Mouse (Mus musculus): Measurements from ENCODE around the gene Stox2. TPM values are rescaled to one million over a fixed set of nuclear protein-coding genes. Genes with fewer than 3 reads are reported as not detected.

The Stox2 gene
- total RNA-seq, 2 experiments from 2014 or later: 10.1 to 13.6 TPM

GRCm38 (mm10) chr8:47268062-47268822 lies 177.9 kb downstream of the Stox2 start:
- peak in 1 of 2 experiments; percentile 37 for DNase-seq
- intact Hi-C loops (cut with DNase I): no loop called here

DNA sequence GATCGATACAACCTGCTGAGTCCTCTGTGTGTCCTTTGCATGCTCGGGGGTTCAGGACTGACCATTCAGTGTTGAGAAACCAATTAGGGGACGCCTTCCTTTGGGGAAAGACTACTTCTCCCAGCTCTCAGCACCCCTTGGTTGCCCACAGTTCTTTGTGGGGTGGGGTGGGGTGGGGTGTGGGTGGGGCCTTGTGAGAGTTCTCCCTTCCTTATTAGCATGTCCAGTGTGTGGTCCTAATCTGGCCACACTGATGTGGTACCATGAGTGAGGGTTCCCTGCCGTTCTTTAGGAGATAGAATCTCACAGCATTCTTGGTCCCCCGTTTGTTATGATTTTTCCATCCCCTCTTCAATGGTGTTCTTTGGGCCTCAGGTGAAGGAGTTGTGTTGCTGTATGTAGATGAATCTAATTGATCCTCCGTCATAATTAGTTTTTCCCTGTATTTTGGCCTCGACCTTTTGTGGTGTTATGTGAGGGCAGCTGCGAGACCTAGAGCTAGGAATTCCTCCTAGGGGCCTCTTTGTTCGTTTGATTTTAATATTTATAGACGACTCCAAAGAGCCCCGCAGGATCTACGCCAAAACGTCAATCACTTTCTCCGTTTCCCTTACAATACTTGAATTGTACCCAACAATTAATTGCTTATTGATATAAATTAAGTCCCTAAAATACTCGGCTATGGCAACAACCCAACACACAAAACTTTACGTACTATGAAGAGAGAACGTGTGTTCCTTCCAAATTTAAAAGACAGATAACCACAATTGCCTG lies 182.9 kb downstream of the Stox2 start:
- DNase-seq: no peak
- intact Hi-C loops (cut with DNase I): no loop called here

DNA sequence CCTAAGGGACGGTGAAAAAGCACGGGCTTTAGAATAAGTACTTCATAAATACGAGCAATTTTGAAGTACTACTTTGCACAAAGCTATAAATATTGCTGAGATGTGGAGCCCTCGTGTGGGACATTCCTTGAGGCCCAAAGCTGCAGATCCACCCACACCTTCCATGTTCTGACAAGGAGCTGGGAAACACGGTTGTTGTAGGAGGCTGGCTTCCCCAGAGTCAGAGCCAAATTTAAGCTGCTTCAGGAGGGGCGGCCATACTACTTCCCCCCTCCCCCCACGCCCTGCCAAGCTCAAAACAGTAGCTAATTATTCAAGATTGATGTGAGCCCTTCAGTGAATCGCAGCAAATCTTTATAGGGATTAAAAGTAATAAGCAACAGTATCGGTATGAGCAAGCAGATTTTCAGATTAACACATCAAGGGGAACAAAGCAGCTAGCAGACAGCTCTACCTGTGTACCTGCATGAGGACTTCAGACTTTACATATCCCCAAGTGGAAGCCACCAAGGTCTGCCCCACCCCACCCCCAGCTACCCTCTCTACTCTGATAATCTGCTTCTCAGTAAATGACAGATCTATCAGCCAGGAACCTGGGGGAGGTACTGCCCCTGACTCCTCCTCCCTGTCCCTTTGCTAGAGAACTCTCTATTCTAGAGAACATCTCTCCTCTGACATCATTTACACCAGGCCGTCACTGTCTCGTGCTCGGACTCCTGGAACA lies 185.2 kb downstream of the Stox2 start:
- DNase-seq: no peak
- intact Hi-C loops (cut with DNase I): no loop called here

- intact Hi-C loops (cut with DNase I): no loop called here
- DNase-seq: no peak
Measured at GRCm38 (mm10) chr8:47250832-47251231, 195.3 kb downstream of the Stox2 start.

- DNase-seq: no peak
- intact Hi-C loops (cut with DNase I): no loop called here
Measured at GRCm38 (mm10) chr8:47245116-47245515, 201.0 kb downstream of the Stox2 start.

DNA sequence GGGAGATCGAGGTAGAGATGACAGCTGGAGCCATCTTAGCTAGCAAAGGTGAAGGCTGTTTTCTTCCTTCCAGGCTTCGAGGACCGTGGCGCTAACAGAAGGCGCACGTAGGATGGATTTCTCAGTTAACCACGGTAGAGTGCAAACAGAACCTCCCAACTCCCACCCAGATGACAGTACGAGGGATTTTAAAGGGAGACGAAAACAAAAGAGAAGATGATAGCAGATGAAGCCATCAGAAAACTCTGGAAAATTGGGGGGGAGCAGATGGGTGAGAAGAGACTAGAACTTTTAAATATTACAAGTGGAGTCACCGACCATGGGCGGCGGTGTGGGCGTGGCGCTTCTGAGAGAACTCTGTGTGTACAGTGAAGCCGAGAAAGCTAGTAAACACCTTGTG lies 202.0 kb downstream of the Stox2 start:
- DNase-seq: no peak
- intact Hi-C loops (cut with DNase I): no loop called here

- intact Hi-C loops (cut with DNase I): no loop called here
- DNase-seq: peak in 1 of 2 experiments; percentile 18
Measured at GRCm38 (mm10) chr8:47243631-47244030, 202.5 kb downstream of the Stox2 start.

DNA sequence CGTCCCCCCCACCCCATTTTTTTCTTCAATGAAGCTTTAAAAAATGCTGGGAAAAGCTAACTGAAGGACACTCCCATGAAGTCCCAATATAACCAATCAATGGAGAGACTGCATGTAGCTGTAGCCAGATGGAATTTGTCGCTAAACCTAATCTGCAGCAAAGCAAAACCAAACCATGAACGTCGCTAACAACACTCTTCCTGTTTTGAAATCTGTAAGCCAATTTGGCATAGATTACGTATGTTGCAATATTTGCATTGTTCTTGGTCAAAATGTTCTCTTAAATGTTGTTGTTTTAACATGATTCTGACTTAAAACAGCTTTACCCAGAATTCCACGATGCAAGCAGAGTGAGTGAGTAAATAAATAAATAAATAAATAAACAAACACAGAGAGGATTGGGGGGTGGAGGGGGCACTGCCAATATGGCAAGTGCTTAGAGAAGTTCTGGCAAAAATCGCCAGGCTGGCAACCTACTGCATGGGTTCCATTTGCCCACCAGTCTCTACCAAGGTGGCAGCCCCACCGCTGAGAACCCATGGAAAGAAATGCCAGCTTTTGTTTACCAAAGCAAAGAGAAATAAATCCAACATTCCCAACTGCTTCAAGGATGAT lies 203.0 kb downstream of the Stox2 start:
- DNase-seq: no peak
- intact Hi-C loops (cut with DNase I): no loop called here

- DNase-seq: peak; percentile 53 to 61
- intact Hi-C loops (cut with DNase I): no loop called here
Measured at GRCm38 (mm10) chr8:47242207-47243004, 203.8 kb downstream of the Stox2 start.

DNA sequence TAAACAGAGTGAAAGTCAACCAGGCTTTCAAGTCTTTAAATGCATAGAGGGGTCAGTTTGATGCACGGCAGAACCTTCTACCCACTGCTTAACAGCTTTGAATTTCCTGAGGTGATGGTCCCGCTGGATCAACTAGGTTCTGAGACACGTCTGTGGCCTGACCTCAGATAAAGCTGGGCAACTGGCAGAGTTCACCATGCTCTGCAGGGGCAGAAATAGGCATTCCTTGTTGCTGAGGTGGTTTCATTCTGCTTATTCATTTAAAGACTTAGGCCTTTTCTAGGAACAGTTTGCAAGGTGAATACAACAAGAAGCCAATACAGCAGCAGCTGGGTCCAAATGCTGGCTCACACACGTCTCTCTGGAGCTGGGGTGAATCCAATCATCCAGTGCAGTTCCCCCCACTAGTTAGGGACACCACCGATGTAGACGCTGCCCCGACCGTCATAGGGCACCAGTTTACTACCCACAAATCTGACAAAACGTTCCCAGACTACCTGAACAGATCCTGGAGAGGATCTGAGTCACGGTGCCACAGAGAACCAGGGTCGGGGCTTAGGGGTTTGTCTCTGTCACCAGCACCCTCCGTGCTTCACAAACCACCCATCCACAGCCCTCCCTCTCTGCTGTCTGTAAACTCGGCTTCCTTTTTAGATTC lies 204.6 kb downstream of the Stox2 start:
- intact Hi-C loops (cut with DNase I): no loop called here
- DNase-seq: peak in 1 of 2 experiments; percentile 7

DNA sequence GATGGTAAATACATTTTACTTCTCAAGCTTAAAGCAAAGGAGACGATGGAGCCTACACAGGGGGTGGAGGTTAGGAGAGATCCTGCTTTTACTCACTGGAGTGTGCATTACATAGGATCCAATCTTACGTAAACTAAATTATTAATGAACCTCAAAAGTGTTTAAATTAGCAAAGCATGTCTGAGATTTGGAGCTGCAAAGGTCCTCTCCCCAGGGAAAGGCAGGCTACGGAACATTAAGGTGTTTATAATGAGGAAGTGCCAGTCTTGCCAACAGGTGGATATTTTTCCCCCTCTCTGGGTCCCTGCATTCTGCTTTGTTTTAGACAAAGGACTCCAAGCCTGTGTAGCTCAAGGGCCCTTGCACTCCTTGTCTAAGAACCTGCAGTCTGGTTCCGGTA lies 205.3 kb downstream of the Stox2 start:
- intact Hi-C loops (cut with DNase I): no loop called here
- DNase-seq: no peak

- intact Hi-C loops (cut with DNase I): no loop called here
- DNase-seq: no peak
Measured at GRCm38 (mm10) chr8:47240266-47240665, 205.9 kb downstream of the Stox2 start.

- intact Hi-C loops (cut with DNase I): no loop called here
- DNase-seq: no peak
Measured at GRCm38 (mm10) chr8:47232081-47232480, 214.1 kb downstream of the Stox2 start.

GRCm38 (mm10) chr8:47230057-47230456 lies 216.1 kb downstream of the Stox2 start:
- intact Hi-C loops (cut with DNase I): no loop called here
- no peak for DNase-seq

DNA sequence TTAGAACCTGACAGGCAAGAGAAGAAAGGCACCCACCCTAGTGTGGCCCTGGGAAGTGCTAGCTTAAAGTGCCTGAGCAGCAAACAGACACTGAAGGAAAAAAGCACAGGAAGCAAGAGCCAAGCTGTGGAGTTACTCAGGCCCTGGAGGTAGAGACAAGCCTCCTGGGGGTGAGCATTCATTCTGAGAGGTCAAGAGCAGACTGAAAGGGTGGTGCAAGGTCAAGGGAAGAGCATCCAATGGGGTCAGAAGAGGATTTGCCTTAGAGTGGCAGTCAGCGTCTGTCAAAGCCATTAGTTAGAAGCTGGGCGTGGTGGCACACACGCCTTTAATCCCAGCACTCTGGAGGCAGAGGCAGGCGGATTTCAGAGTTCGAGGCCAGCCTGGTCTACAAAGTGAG lies 224.3 kb downstream of the Stox2 start:
- intact Hi-C loops (cut with DNase I): no loop called here
- no peak for DNase-seq

DNA sequence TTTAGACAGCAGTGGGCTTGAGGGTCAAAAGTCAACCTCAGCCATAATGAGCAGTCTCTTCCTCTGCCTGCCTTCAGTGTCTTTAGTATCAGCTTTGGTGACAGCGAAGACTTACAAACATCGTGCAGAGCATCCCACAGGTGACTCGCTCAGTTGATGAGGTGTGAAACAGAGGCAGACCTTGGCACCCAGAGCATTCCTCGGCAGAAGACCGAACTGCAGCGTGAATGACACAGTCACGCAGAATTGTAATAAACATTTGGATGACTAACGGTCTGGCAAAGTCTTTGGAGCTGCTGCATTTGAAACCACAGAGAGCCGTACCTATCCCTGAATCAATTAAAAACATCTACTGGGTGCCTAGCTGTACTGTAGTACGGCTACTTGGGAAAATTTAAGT lies 225.0 kb downstream of the Stox2 start:
- intact Hi-C loops (cut with DNase I): no loop called here
- no peak for DNase-seq

DNA sequence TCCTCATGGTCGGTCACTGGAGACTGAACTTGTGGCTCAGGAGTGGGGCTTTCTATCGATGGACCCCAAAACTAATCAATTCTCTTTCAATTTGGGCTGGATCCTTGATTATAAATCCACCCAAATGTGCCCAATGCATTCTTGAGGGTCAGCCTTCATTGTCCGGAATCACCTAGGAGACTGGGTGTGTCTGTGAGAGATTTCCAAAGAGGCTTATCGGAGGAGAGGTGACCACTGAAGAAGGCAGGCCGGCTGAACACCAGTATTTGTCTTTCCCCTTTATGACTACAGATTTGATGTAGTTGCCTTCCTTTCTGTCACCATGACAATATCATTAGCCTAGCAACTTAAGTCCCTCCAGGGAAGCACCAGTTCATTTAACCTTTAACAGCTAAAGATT lies 225.8 kb downstream of the Stox2 start:
- DNase-seq: no peak
- intact Hi-C loops (cut with DNase I): no loop called here

DNA sequence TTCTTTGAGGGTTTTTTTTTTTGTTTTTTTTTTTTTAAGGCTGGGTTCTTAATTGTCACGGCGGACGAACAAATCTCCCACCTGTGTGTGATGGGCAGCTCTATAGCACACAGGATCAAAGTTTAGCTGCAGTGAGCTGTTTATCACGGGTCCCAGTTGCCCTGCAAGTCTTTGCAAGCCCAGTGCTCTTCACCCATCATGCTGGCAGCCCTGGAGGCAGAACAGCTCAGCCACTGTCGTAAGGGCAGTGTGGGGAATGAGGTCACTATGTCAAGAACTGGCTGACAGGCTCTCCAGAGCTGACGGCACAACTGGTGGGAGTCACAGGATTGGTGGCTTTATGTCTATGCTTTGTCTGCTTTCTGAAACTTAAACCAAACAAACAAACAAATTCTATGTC lies 227.6 kb downstream of the Stox2 start:
- no peak for DNase-seq

GRCm38 (mm10) chr8:47218021-47218420 lies 228.1 kb downstream of the Stox2 start:
- intact Hi-C loops (cut with DNase I): no loop called here
- no peak for DNase-seq

More for the DNA sequence above, 227.6 kb downstream of the Stox2 start:
- intact Hi-C loops (cut with DNase I): no loop called here

- no peak for DNase-seq
- intact Hi-C loops (cut with DNase I): no loop called here
Measured at GRCm38 (mm10) chr8:47212124-47212523, 234.0 kb downstream of the Stox2 start.

All from heart, postnatal 36 days (tissue).